Mouse (Mus musculus) liver, postnatal 0 days (tissue): ENCODE measurements around the gene Fam89b. TPM values are rescaled to one million over a fixed set of nuclear protein-coding genes. Genes with fewer than 3 reads are reported as not detected.

Source experiments
- ATAC-seq: fragments of 200-750 bp; cut with Nextera tagmentation; 2 replicates; pipeline ENCODE4 v1.8.0; 2017; ENCODE audit warnings: mild to moderate bottlenecking, moderate library complexity
- DNase-seq: peaks from one replicate; pipeline ENCODE4 v3.0.0-alpha.2; 2016
- H3K27ac ChIP-seq: fragments of 300-500 bp; sonication (generic); 2 replicates; pipeline ENCODE4 v1.5.1; 2014; ENCODE audit warnings: antibody characterized with exemption, moderate library complexity, mild to moderate bottlenecking, low read depth
- H3K27me3 ChIP-seq: fragments of 300-500 bp; sonication (generic); 2 replicates; pipeline ENCODE4 v1.6.1; 2014; ENCODE audit warnings: low read length, control low read depth, mixed read lengths; ENCODE audit not compliant: insufficient read depth
- H3K36me3 ChIP-seq: fragments of 300-500 bp; sonication (generic); replicated peaks from 2 replicates; pipeline ENCODE4 v1.6.1; 2014; ENCODE audit warnings: mild to moderate bottlenecking, control low read depth, low read length, moderate library complexity, mixed read lengths; ENCODE audit not compliant: insufficient read depth
- H3K4me1 ChIP-seq: fragments of 300-500 bp; sonication (generic); 2 replicates; pipeline ENCODE4 v1.6.1; 2014; ENCODE audit warnings: antibody characterized with exemption, mild to moderate bottlenecking, control low read depth; ENCODE audit not compliant: insufficient read depth
- H3K4me2 ChIP-seq: fragments of 300-500 bp; sonication (generic); 2 replicates; pipeline ENCODE4 v1.6.1; 2014; ENCODE audit warnings: low read depth, mild to moderate bottlenecking, low read length, moderate library complexity, mixed read lengths
- H3K4me3 ChIP-seq: fragments of 300-500 bp; sonication (generic); 2 replicates; pipeline ENCODE4 v1.5.1; 2014; ENCODE audit warnings: low read depth, low read length
- H3K9ac ChIP-seq: fragments of 300-500 bp; sonication (generic); replicated peaks from 2 replicates; pipeline ENCODE4 v1.6.1; 2014; ENCODE audit warnings: mild to moderate bottlenecking, moderate library complexity
- H3K9me3 ChIP-seq: fragments of 300-500 bp; sonication (generic); 2 replicates; pipeline ENCODE4 v1.6.1; 2016; ENCODE audit warnings: mild to moderate bottlenecking, control low read depth, low read length, mixed read lengths
- CTCF ChIP-seq: sonication (generic); IDR thresholded peaks from 2 replicates; pipeline ENCODE4 v1.5.1; 2016; ENCODE audit warnings: antibody characterized with exemption, low read depth
- EP300 ChIP-seq: IDR thresholded peaks from 2 replicates; pipeline ENCODE4 v1.6.1; 2016; ENCODE audit warnings: antibody characterized with exemption, low read depth, mild to moderate bottlenecking
- WGBS: fragments of 180-500 bp; shearing (Covaris S2); extraction: QIAGEN DNeasy Blood & Tissue Kit; methylation state at CpG from one replicate; pipeline ENCODE4 v1.1.7; 2014; ENCODE audit not compliant: insufficient replicate concordance; 5-methylcytosine and 5-hydroxymethylcytosine counted together
- polyA plus RNA-seq: library from polyadenylated mRNA; unstranded; fragments of >200 nt; fragmentation: Nextera tagmentation; extraction: Ambion mirVana; gene quantifications from 2 replicates; pipeline ENCODE4 v1.2.1, GENCODE M21; 2015

Gene Fam89b
- polyA plus RNA-seq, 1 experiment from 2014 or later, result 28.9 TPM

GRCm38 (mm10) chr19:5728631-5729443 is 616 bp downstream of the Fam89b start:
- H3K27me3 ChIP-seq, result no peaks in the 10 kb centered on the region
- ATAC-seq (no peak), DNase-seq (peak; percentile 62)
- 9% methylated on average over 37 of the region's 37 CpGs for WGBS
- H3K4me1 ChIP-seq, result peaks cover 44% of the 10 kb centered on the region
- H3K4me3 ChIP-seq, result peak overlapping the region; percentile 84
- H3K9me3 ChIP-seq, result no peaks in the 10 kb centered on the region
- H3K9ac ChIP-seq, result peak overlapping the region; percentile 88
- H3K4me2 ChIP-seq, result peak overlapping the region; percentile 91
- TF ChIP-seq EP300, result no peak
- no peak for TF ChIP-seq CTCF
- no peaks in the 10 kb centered on the region; the same call in none of the 2 replicates for H3K36me3 ChIP-seq
- peak overlapping the region; percentile 92 for H3K27ac ChIP-seq

- Histone ChIP-seq H3K4me1 (peaks cover 44% of the 10 kb centered on the region), H3K27ac (peak overlapping the region; percentile 92), H3K4me2 (peak overlapping the region; percentile 91), H3K9ac (peak overlapping the region; percentile 88), H3K36me3 (peaks cover 3% of the 10 kb centered on the region), H3K9me3 (no peaks in the 10 kb centered on the region), H3K4me3 (peak overlapping the region; percentile 84), H3K27me3 (no peaks in the 10 kb centered on the region)
- peak; percentile 99 for TF ChIP-seq CTCF
- TF ChIP-seq EP300, result no peak; the same call in 1 of the 2 replicates
- peak; percentile 93 for DNase-seq
- WGBS, result 1% methylated on average over 14 of the region's 14 CpGs
- ATAC-seq, result peak; percentile 12; the same call in 1 of the 2 replicates
Observed at GRCm38 (mm10) chr19:5727701-5728100, 1.8 kb downstream of the Fam89b start.

GRCm38 (mm10) chr19:5726961-5727578 is 2.4 kb downstream of the Fam89b start:
- H3K9me3 ChIP-seq, result no peaks in the 10 kb centered on the region
- TF ChIP-seq CTCF (no peak), EP300 (peak; percentile 89)
- 29% methylated on average over 15 of the region's 15 CpGs for WGBS
- H3K4me3 ChIP-seq, result peak overlapping the region; percentile 84
- peak overlapping the region; percentile 91 for H3K4me2 ChIP-seq
- peak; percentile 51 for DNase-seq
- no peaks in the 10 kb centered on the region for H3K27me3 ChIP-seq
- H3K27ac ChIP-seq, result peak overlapping the region; percentile 92
- peaks cover 43% of the 10 kb centered on the region for H3K4me1 ChIP-seq
- peak overlapping the region; percentile 88 for H3K9ac ChIP-seq
- ATAC-seq, result peak; percentile 22
- peaks cover 9% of the 10 kb centered on the region for H3K36me3 ChIP-seq

GRCm38 (mm10) chr19:5725767-5726515 is 3.5 kb downstream of the Fam89b start, which contains the start of gene Ehbp1l1:
Gene Ehbp1l1 (minus strand): TSS chr19:5726317.
- Histone ChIP-seq H3K4me3 (peak within 1 kb of the TSS; percentile 84), H3K4me2 (peak within 1 kb of the TSS; percentile 91), H3K9me3 (no peaks in the 10 kb centered on the region), H3K27ac (peak within 1 kb of the TSS; percentile 92), H3K4me1 (peaks cover 32% of the 10 kb centered on the region), H3K27me3 (no peaks in the 10 kb centered on the region), H3K36me3 (peaks cover 20% of the 10 kb centered on the region), H3K9ac (peak within 1 kb of the TSS; percentile 88)
- WGBS, result 5% methylated on average over 49 of the region's 49 CpGs
- DNase-seq, result peak; percentile 90
- TF ChIP-seq EP300 (no peak), CTCF (no peak)
- ATAC-seq, result peak; percentile 40

DNA sequence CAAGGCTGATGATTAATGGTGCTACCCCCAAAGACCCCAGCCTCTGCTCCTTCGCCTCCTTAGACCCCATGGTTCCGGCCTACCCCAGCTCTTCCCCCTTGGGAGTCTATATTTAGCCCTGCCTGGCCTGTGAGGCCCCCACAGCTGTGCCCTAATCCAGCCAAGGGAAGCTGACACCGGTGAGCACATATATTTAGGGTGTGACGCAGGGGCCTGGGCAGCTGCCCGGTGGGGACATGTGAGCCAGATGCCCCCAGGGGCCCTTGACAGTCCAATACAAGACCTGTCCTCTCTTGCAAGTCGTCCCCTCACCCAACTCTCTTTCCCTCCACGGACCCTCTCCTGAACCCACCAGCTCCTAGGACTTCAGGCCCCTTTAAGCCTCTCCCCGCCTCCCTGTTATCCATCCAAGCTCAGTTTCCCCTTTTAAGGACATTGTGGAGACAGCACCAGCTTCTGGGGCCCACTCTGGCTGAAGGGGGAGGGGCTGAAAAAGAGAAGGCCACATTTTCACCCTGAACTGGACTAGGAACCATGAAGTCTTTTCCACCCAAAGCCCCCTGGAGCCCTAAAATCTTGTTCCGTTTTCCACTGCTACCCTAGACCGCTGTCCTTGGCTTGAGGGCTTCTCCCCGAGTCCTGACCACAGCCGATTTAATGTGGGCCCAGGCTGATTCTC is 4.3 kb downstream of the Fam89b start:
- ATAC-seq (no peak), DNase-seq (peak; percentile 65)
- WGBS, result 23% methylated on average over 12 of the region's 12 CpGs
- TF ChIP-seq CTCF, result no peak
- no peak for TF ChIP-seq EP300
- Histone ChIP-seq H3K27ac (peak overlapping the region; percentile 92), H3K9ac (peak overlapping the region; percentile 88), H3K4me1 (peaks cover 28% of the 10 kb centered on the region), H3K36me3 (peaks cover 28% of the 10 kb centered on the region), H3K4me2 (peak overlapping the region; percentile 91), H3K9me3 (no peaks in the 10 kb centered on the region), H3K4me3 (peak overlapping the region; percentile 84), H3K27me3 (no peaks in the 10 kb centered on the region)
